Mouse (Mus musculus): ENCODE results near the gene Nrarp.

Gene Nrarp

GRCm38 (mm10) chr2:25180478-25180903 is at the start of gene Nrarp:
Nrarp (plus strand) TSS chr2:25180758.
- peak; percentile 93 to 94 for DNase-seq (ENCODE audit: low spot score in 2 of 2)

GRCm38 (mm10) chr2:25131601-25132000 is 49.0 kb upstream of the Nrarp start:
- DNase-seq (ENCODE audit: low spot score in 2 of 2), result no peak

- DNase-seq (ENCODE audit: low spot score in 2 of 2), result no peak
Measured at GRCm38 (mm10) chr2:25137832-25138231, 42.7 kb upstream of the Nrarp start.

GRCm38 (mm10) chr2:25141185-25141584 is 39.4 kb upstream of the Nrarp start:
- no peak for DNase-seq (ENCODE audit: low spot score in 2 of 2)

DNA sequence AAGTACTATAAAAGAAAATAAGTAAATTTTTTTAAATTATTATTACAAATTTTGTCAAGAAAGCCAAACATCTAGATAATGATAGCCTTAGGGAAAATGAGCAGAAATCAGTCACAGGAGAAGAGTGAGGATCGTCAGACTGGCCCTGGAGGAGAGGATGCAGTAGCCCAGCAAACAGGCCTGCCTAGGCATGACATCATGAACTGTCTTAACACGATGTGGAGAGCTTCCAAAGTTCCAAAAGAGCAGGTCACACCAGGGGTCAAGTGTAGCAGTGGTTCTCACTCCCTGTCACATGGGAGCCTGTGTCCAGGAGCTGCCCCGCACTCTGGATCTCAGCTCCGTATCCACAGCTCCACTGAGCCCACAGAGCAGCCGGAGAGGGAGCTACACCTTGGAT is 38.6 kb upstream of the Nrarp start:
- DNase-seq (ENCODE audit: low spot score in 2 of 2), result no peak

DNA sequence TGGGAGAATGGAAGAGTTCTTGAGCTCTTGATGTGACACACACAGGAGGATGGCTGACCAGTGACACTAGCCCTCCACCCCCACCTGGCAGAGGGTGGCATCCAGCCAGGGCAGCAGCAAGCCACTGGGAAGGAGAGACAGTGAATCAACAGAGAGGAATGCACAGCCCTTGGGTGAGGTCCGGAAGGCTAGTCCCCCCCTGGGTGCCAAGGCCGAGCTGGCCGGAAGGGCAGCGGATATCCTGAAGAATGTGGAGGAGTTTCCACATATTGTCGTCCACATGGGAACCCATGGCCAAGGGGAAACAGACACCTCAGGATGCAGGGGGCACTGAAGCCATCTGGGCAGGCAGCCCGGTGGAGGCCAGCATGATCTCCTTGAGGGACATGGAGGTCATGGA is 35.2 kb upstream of the Nrarp start:
- peak in 1 of 2 experiments; percentile 47 for DNase-seq (ENCODE audit: low spot score in 2 of 2)

- DNase-seq (ENCODE audit: low spot score in 2 of 2), result no peak
Measured at GRCm38 (mm10) chr2:25147398-25147797, 33.2 kb upstream of the Nrarp start.

DNA sequence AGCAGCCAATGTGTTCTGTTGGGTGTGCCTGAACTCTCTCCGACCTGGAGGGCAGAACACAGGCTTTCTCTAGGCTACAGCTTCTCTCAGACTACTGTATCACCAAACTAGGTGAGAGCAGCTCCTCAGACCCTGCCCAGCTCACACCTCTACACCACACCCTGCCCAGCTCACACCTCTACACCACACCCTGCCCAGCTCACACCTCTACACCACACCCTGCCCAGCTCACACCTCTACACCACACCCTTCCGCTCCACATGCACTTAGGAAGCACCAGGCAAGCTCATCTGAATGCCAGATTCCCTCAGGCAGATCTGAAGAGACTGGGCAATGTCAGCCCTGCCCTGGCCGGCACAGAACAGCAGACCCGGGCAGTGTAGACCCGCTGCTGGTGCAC is 32.7 kb upstream of the Nrarp start:
- no peak for DNase-seq (ENCODE audit: low spot score in 2 of 2)

- DNase-seq (ENCODE audit: low spot score in 2 of 2), result no peak
Measured at GRCm38 (mm10) chr2:25149643-25150042, 30.9 kb upstream of the Nrarp start.

DNA sequence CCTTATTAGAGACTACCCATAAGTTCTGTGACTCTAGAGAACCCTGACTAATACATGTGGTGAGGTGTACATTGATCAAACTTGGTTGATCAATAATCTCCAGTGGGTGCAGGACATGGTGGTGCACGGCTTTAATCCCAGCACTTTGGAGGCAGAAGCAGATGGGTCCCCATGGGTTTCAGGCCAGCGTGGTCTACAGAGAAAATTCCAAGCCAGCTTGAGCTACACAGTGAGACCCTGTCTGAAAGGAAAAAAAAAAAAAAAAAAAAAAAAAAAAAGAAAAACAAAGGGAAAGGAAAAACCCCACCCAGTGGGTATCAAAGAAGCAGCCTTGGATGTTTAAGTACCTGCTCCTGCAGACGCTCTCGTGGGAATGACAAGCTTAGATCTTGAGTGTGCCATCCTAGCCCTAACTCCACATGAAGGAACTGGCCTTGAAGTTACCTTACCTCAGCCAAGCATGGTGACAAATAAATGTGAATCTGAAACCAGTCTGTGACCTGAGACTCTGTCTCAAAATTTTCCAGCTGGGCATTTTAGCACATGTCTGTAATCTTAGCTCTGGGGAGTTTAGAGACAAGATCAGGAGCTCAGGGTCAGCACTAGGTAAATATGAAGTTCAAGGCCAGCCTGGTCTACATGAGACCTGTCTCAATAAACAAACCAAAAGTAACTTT is 29.1 kb upstream of the Nrarp start:
- no peak for DNase-seq (ENCODE audit: low spot score in 2 of 2)

GRCm38 (mm10) chr2:25156177-25156576 is 24.4 kb upstream of the Nrarp start:
- no peak for DNase-seq (ENCODE audit: low spot score in 2 of 2)

DNA sequence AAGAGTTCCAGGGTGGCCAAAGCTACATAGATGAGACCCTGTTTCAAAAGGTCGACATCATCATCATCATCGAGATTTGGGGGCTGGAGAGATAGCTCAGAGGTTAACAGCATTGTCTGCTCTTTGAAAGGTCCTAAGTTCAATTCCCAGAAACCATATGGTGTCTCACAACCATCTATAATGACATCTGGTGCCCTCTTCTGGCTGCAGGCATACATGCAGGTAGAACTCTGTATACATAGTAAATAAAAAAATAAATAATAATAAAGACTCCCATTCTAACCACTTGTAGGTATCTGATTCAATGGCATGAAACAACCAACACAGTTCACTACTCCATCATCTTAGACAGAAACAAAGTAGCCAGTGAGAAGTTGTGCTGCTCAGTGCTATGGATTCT is 23.6 kb upstream of the Nrarp start:
- no peak for DNase-seq (ENCODE audit: low spot score in 2 of 2)

DNA sequence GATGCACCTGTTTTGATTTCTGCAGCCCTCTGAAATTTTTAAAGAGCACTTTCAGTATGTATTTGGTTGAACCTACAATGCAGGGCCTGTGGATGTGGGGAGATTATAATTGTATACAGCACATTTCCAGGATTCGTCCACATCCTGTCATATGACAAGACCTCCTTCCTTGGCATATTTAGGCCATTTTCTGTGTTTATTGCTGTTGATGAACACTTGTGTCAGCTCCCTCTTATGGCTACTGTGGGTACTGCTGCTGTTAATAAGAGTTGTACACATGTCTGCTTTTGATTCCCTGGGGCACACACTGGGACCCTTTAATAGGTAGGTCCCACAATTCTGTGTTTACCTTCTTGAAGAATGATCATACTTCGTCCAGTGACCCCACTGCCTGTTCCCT is 22.9 kb upstream of the Nrarp start:
- no peak for DNase-seq (ENCODE audit: low spot score in 2 of 2)

GRCm38 (mm10) chr2:25167481-25167880 is 13.1 kb upstream of the Nrarp start:
- no peak for DNase-seq (ENCODE audit: low spot score in 2 of 2)

DNA sequence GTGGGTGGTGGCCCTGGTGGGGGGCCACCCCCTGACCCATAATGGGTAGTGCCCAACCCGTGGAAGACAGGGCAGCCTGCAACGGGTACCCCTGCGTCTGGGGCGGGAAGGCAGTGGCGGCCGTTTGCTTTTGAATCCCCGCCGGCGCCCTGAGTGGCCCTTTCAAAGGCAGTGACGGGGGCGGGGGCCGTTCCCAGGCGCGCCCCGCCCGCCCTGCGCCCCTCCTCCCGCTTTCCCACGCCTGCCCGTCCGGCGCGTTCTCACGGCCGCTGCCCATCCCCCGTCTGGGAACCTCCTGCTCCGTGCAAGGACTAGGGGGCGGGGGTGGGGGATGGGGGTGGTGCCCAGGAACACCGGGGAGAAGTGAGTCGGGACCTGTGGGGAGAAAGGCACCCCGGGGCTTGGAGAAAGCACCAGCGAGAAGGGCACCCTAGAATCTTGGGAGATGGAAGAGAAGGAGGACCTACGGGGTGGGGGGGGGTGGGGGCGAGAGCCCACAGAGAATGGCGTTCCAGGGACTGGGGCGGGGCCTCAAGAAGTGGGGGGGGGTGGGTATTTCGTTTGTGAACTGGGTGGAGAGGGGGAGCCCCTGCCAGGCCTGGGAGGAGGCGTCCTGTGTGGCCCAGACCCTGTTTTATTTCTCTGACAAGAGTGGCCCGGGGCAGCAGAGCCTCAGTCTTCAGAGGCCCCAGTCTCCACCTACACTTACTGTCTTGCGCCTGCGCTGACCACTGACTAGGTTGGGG is 12.5 kb upstream of the Nrarp start:
- peak in 1 of 2 experiments; percentile 64 for DNase-seq (ENCODE audit: low spot score in 2 of 2)

DNA sequence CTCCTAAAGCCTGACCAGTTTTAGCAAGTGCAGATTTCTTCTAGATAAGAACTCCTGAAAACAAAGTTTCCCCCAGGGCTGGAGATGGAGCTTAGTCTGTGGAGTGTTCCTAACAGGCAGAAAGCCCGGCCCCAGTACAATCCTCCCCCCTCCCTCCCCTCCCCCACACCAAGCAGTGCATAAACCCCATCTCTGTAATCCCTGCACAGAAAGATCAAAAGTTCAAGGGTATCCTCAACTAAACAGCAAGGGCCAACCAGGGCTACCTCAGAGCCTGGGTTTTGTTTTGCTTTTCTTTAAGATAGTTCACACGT is 11.9 kb upstream of the Nrarp start:
- no peak for DNase-seq (ENCODE audit: low spot score in 2 of 2)

- DNase-seq (ENCODE audit: low spot score in 2 of 2), result no peak
Measured at GRCm38 (mm10) chr2:25169778-25170177, 10.8 kb upstream of the Nrarp start.

DNA sequence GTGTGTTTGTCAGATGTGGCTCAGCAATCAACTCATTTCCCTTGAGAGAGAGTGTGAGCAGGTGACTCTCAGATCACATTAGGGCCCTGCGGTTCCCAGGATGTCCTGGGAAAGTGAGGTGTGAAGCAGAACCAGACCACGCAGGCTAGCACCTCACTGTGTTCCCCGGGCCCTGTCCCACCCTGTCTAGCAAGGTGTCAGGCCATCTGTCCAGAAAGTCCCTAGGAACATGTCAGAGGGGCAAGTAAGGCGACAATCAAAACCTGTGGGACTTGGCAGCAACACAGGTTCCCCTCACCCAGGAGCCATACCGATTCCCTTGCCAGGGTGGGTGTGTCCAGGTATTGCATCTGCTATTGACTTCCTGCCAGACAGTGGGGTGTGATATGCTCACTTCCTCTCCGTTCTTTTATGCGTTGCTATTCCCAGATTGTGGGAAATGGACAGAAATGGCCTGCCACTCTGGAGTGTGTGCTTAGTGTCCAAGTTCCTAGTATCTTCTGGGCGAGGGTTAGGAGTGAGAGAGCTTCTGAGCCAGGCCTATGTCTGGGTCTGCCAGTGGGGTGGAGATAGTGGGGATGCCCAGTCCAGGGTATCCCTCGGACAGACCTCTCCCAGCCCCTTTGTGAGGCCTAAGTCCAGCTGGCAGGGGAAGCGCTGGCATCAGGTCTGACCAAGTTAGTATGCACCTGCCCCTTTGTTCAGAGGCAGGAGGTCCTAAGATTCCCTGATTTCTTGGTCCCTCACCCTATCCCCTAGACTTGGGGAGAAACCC is 10.0 kb upstream of the Nrarp start:
- DNase-seq (ENCODE audit: low spot score in 2 of 2), result no peak

- DNase-seq (ENCODE audit: low spot score in 2 of 2), result no peak
Measured at GRCm38 (mm10) chr2:25171101-25171768, 9.3 kb upstream of the Nrarp start.

DNA sequence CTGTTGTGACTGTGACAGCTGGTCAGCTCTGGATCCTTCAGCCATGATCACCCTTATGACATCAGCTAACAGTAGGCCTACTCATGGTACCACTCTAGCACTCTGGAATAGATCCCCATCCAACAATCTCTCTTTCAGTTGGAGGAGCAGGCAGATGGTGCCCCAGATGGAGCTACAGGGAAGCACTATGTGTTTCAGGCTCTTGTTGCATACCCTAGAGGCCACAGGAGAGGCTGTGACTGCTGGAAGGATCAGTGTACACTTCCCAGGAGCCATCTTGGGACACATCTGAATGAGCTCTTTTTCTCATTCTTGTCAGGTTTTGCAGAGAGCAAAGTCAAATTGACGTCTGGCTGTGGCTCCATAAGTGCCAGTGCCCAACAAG is 8.8 kb upstream of the Nrarp start:
- DNase-seq (ENCODE audit: low spot score in 2 of 2), result no peak

GRCm38 (mm10) chr2:25172629-25173028 is 7.9 kb upstream of the Nrarp start:
- peak; percentile 73 to 84 for DNase-seq (ENCODE audit: low spot score in 2 of 2)

GRCm38 (mm10) chr2:25173821-25174220 is 6.7 kb upstream of the Nrarp start:
- DNase-seq (ENCODE audit: low spot score in 2 of 2), result no peak

All from urinary bladder, postnatal 36 days (tissue).